Mouse (Mus musculus) heart, postnatal 0 days (tissue): ENCODE results near the gene Tas2r137.

Experiments
- CTCF ChIP-seq: IDR thresholded peaks from 2 replicates; pipeline ENCODE4 v1.5.1; 2016; ENCODE audit warnings: antibody characterized with exemption, control low read depth, low read depth
- EP300 ChIP-seq: IDR thresholded peaks from 2 replicates; pipeline ENCODE4 v1.6.1; 2016; ENCODE audit warnings: antibody characterized with exemption, low read depth

DNA sequence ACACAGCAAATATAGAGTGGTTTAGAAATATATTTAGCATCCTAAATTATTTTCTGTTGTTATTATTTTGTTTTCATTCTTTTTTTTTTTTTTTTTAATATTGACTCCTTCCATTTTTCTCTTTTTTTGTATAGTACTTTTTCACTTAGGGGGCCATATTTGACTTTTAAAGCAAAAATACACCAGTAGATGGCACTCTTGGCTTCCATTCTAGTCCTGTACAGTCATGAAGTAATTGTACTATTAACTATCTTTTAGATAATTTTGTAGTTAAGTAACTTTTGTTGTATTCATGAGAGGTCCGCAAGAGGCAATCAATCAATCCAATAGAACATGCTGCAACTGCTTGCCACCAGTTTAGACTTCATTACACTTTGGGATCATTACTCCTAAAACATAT, 11.3 kb upstream of the Tas2r137 start:
- TF ChIP-seq CTCF (no peak), EP300 (no peak)
